In genomic region chr13:49469002-49469401, GRCm38 (mm10) we compare ENCODE assay signal across 18 mouse cellular contexts. TPM values are rescaled to one million over a fixed set of nuclear protein-coding genes. Genes with fewer than 3 reads are reported as not detected.
DNase-seq lines count a peak whose midpoint lies in the region; TF ChIP-seq lines count a peak whose summit lies in the region.
"Had no signal": no experiment of that assay in that cellular context is flagged by ENCODE, and none has a peak within 500 bp of the region (broad histone marks: within the 10 kb centered on the region; RNA-seq: fewer than 3 reads in every experiment).

No protein-coding gene starts in this region.

- intact Hi-C loops in gastrocnemius, adult 2 months (cut with DNase I) = no loop called here

- no peak for TF ChIP-seq CTCF in gastrocnemius, adult 2 months (IDR thresholded peaks at IDR 0.05)
- TF ChIP-seq CTCF in layer of hippocampus, adult 2 months (conservative IDR thresholded peaks at IDR 0.05) = peak; percentile 51
- TF ChIP-seq CTCF in thymus, adult 2 months (IDR thresholded peaks at IDR 0.05; ENCODE audit: borderline replicate concordance, control insufficient read depth, extremely low read depth, insufficient read depth, low read length, poor library complexity) = no peak

- TF ChIP-seq POLR2A in thymus, adult 2 months (IDR thresholded peaks at IDR 0.05; ENCODE audit: control insufficient read depth, extremely low read depth, insufficient read depth, low read length, poor library complexity) = no peak

- peak overlapping the region; percentile 13; the same call in 1 of the 2 replicates for H3K27ac ChIP-seq in gastrocnemius, adult 2 months
- peak overlapping the region; percentile 59; the same call in 1 of the 2 replicates for H3K27ac ChIP-seq in layer of hippocampus, adult 2 months
- H3K27ac ChIP-seq in thymus, adult 2 months (ENCODE audit: control insufficient read depth, insufficient read depth, low read length) = no peak overlapping the region
- H3K27ac ChIP-seq: embryonic facial prominence, embryonic 10.5 days; heart, embryonic 13.5 days; hindbrain, embryonic 12.5 days; midbrain, embryonic 13.5 days had no signal

- H3K27me3 ChIP-seq in thymus, adult 2 months (ENCODE audit: control insufficient read depth, insufficient read depth, low read length) = no peaks in the 10 kb centered on the region
- H3K27me3 ChIP-seq: CH12.LX; heart, embryonic 13.5 days; hindbrain, embryonic 12.5 days; midbrain, embryonic 13.5 days had no signal

- WGBS in thymus, adult 2 months = 95% methylated on average over 5 of the region's 5 CpGs

- no peaks in the 10 kb centered on the region for H3K4me1 ChIP-seq in thymus, adult 2 months (replicated peaks; ENCODE audit: control insufficient read depth, insufficient read depth, low read length)
- H3K4me1 ChIP-seq: midbrain, embryonic 13.5 days had no signal

- DNase-seq in gastrocnemius, adult 2 months = no peak
- DNase-seq in gastrocnemius, postnatal 4 days (ENCODE audit: low spot score in 2 of 2) = no peak
- no peak for DNase-seq in layer of hippocampus, adult 2 months (ENCODE audit: low spot score in 2 of 2)
- DNase-seq in layer of hippocampus, adult 9-11 months = no peak
- DNase-seq in MN1 (ENCODE audit: low spot score) = peak; percentile 11
- DNase-seq in cerebellum, postnatal 36 days = peak; percentile 13 to 24
- DNase-seq in thymus, adult 2 months = no peak
- DNase-seq: adrenal gland, postnatal 36 days; gastrocnemius, postnatal 25 days; kidney, adult 8-10 months; lung, adult 2 months had no signal

- no peak overlapping the region for H3K4me3 ChIP-seq in gastrocnemius, adult 2 months
- no peak overlapping the region for H3K4me3 ChIP-seq in layer of hippocampus, adult 2 months
- H3K4me3 ChIP-seq in thymus, adult 2 months (ENCODE audit: control insufficient read depth, insufficient read depth, low read length) = no peak overlapping the region
- H3K4me3 ChIP-seq: embryonic facial prominence, embryonic 10.5 days; erythroblast, embryonic 14.5 days; heart, embryonic 13.5 days; hindbrain, embryonic 12.5 days; midbrain, embryonic 13.5 days had no signal

- peaks cover 4% of the 10 kb centered on the region; the same call in 1 of the 2 replicates for H3K36me3 ChIP-seq in thymus, adult 2 months (ENCODE audit: control insufficient read depth, insufficient read depth, low read length)

RNA-seq across cellular contexts. Expression of gene Tes3-ps, which starts 24.1 kb away (rescaled TPM):
- total RNA-seq in gastrocnemius, adult 2 months (2021) = 1 to 10 TPM; 1.7 to 2.4 TPM
- total RNA-seq in gastrocnemius, postnatal 4 days (2021) = 1 to 10 TPM; 1.6 to 1.8 TPM
- 1 to 10 TPM in 1 of 2 experiments, under 1 TPM in 1; 0.79 to 1.7 TPM for total RNA-seq in layer of hippocampus, adult 2 months (2021)
- polyA plus RNA-seq in thymus, adult 2 months (2012; rRNA removed) = not detected in 2 replicates
- polyA plus RNA-seq: lung, adult 2 months; spleen, adult 2 months had no signal

RNA-seq across cellular contexts. Expression of gene Ecm2, which starts 35.6 kb away (rescaled TPM):
- total RNA-seq in gastrocnemius, adult 2 months (2021) = 10 to 100 TPM in 1 of 2 experiments, 1 to 10 TPM in 1; 8.0 to 15.0 TPM
- 10 to 100 TPM; 11.7 to 14.8 TPM for total RNA-seq in gastrocnemius, postnatal 4 days (2021)
- 1 to 10 TPM; 6.5 to 8.1 TPM for total RNA-seq in layer of hippocampus, adult 2 months (2021)
- 0.66 and 0.84 TPM in 2 replicates for polyA plus RNA-seq in thymus, adult 2 months (2012; rRNA removed)
- polyA plus RNA-seq: erythroblast, embryonic 14.5 days had no signal

RNA-seq across cellular contexts. Expression of gene Ippk, which starts 48.0 kb away (rescaled TPM):
- total RNA-seq in gastrocnemius, adult 2 months (2021) = 1 to 10 TPM; 5.6 to 6.3 TPM
- 1 to 10 TPM; 7.0 to 8.9 TPM for total RNA-seq in gastrocnemius, postnatal 4 days (2021)
- 10 to 100 TPM; 33.1 to 41.0 TPM for total RNA-seq in layer of hippocampus, adult 2 months (2021)
- polyA plus RNA-seq in thymus, adult 2 months (2012; rRNA removed) = 6.7 and 7.1 TPM in 2 replicates

Comparison
In these comparisons a context has a peak if more than half of its experiments do, and no peak if none do; other contexts are left out.
1. DNase-seq: peak in MN1 (single experiment) and cerebellum, postnatal 36 days (2 of 2); none in gastrocnemius, adult 2 months (single experiment), gastrocnemius, postnatal 4 days (0 of 2), layer of hippocampus, adult 2 months (0 of 2), layer of hippocampus, adult 9-11 months (single experiment) and thymus, adult 2 months (single experiment).